Mouse (Mus musculus): ENCODE results near the gene Ubac2. TPM values are rescaled to one million over a fixed set of nuclear protein-coding genes. Genes with fewer than 3 reads are reported as not detected.
"Not testable (repeated sequence)": the region's sequence is repeated elsewhere in the genome, so short reads cannot be mapped to it uniquely, and the experiment has no call there.

Ubac2 gene
- total and polyA plus RNA-seq, 3 experiments, result 25.0 to 50.8 (median 37.2) TPM

DNA sequence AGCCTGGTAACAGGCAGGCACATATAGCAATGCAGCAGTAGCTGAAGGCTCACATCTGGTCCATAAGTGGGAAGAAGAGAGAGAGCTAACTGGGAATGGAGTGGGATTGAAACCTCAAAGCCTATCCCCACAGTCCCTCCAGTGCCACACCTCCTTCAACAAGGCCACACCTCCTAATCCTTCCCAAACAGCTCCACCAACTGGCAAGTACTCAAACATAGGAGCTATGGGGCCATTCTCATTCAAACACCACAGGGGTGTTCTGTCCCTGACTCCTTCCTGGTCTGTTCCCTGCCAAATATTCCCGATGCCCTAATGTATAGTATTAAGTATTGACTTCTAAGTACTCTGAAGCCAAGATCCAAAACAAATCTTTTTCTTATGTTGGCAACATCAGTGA, 27.2 kb upstream of the Ubac2 start:
- Histone ChIP-seq H3K27me3 (ENCODE audit: insufficient read depth, low read length) (peaks cover 8% of the 10 kb centered on the region; the same call in 1 of the 2 replicates), H3K9me3 (replicated peaks) (peaks cover 3% of the 10 kb centered on the region), H3K4me1 (ENCODE audit: insufficient read depth, low read depth, low read length) (no peaks in the 10 kb centered on the region), H3K4me3 (ENCODE audit: low read depth, low read length) (no peak overlapping the region), H3K36me3 (replicated peaks) (no peaks in the 10 kb centered on the region)
- ATAC-seq (ENCODE audit: extremely low read depth, insufficient number of reproducible peaks, low FRiP score, poor library complexity, severe bottlenecking) (no peak), DNase-seq (ENCODE audit: low spot score) (no peak)
- TF ChIP-seq CTCF (IDR thresholded peaks at IDR 0.05; ENCODE audit: low read depth, low read length), result no peak
- TF ChIP-seq POLR2AphosphoS5 (IDR thresholded peaks at IDR 0.05; ENCODE audit: insufficient replicate concordance, low read depth, low read length), result no peak
- TF ChIP-seq GATA2 (IDR thresholded peaks at IDR 0.05; ENCODE audit: borderline replicate concordance, low read depth, low read length), result no peak
- no peak for TF ChIP-seq TAL1 (conservative IDR thresholded peaks at IDR 0.05; ENCODE audit: low read depth, low read length)
- no peak for TF ChIP-seq GATA1 (IDR thresholded peaks at IDR 0.05; ENCODE audit: borderline replicate concordance, low read length)

- Histone ChIP-seq H3K36me3 (replicated peaks) (no peaks in the 10 kb centered on the region), H3K27me3 (ENCODE audit: insufficient read depth, low read length) (peaks cover 8% of the 10 kb centered on the region; the same call in 1 of the 2 replicates), H3K4me1 (ENCODE audit: insufficient read depth, low read depth, low read length) (no peaks in the 10 kb centered on the region), H3K9me3 (replicated peaks) (peaks cover 3% of the 10 kb centered on the region), H3K4me3 (ENCODE audit: low read depth, low read length) (no peak overlapping the region)
- TF ChIP-seq TAL1 (conservative IDR thresholded peaks at IDR 0.05; ENCODE audit: low read depth, low read length), result no peak
- TF ChIP-seq GATA1 (IDR thresholded peaks at IDR 0.05; ENCODE audit: borderline replicate concordance, low read length), result no peak
- TF ChIP-seq POLR2AphosphoS5 (IDR thresholded peaks at IDR 0.05; ENCODE audit: insufficient replicate concordance, low read depth, low read length), result no peak
- TF ChIP-seq GATA2 (IDR thresholded peaks at IDR 0.05; ENCODE audit: borderline replicate concordance, low read depth, low read length), result no peak
- TF ChIP-seq CTCF (IDR thresholded peaks at IDR 0.05; ENCODE audit: low read depth, low read length), result no peak
- ATAC-seq (ENCODE audit: extremely low read depth, insufficient number of reproducible peaks, low FRiP score, poor library complexity, severe bottlenecking), result no peak
- no peak for DNase-seq (ENCODE audit: low spot score)
Measured at GRCm38 (mm10) chr14:121852531-121852930, 25.9 kb upstream of the Ubac2 start.

DNA sequence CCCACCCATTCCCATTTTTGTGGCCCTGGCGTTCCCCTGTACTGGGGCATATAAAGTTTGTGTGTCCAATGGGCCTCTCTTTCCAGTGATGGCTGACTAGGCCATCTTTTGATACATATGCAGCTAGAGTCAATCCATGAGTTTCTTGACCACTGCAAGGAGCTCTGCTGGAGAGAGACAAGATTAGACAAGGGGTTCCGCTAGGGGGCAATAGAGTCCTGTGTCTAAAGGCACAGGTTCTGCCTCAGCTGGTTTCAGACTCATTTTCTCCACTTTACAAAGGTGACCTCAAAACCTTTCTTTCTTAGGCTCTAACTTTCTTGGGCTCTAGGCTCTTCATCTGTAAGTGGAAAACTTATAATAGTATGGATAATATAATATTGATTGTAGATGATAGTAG, 13.3 kb upstream of the Ubac2 start:
- H3K36me3 ChIP-seq (replicated peaks); H3K4me1 ChIP-seq (ENCODE audit: insufficient read depth, low read depth, low read length); H3K9me3 ChIP-seq (replicated peaks); H3K4me3 ChIP-seq (ENCODE audit: low read depth, low read length): not testable (repeated sequence)
- DNase-seq (ENCODE audit: low spot score) (peak; percentile 76), ATAC-seq (ENCODE audit: extremely low read depth, insufficient number of reproducible peaks, low FRiP score, poor library complexity, severe bottlenecking) (peak; percentile 69)
- peaks cover 22% of the 10 kb centered on the region for H3K27me3 ChIP-seq (ENCODE audit: insufficient read depth, low read length)
- peak; percentile 78 for TF ChIP-seq CTCF (IDR thresholded peaks at IDR 0.05; ENCODE audit: low read depth, low read length)

DNA sequence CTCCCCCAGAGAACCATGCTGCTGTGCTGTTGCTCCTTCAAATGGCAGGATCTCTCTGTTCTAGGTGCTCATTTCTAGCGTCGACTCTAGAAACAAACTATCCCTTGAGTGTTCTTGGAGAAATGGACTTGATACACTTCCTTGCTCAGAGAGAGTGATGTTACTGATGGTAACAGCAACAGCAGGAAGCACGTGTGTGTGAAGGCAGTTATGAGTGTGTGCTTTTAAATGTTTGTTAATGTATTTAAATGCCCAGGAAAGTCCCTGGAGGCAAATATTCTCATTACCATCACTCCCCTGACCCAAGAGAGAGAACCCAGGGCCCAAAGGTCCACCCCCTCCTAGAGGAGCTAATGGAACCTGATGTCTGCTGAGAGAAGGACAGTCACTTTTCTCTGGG, 11.8 kb upstream of the Ubac2 start:
- Histone ChIP-seq H3K9me3 (replicated peaks) (no peaks in the 10 kb centered on the region), H3K36me3 (replicated peaks) (no peaks in the 10 kb centered on the region), H3K27me3 (ENCODE audit: insufficient read depth, low read length) (peaks cover 28% of the 10 kb centered on the region), H3K4me3 (ENCODE audit: low read depth, low read length) (no peak overlapping the region), H3K4me1 (ENCODE audit: insufficient read depth, low read depth, low read length) (peaks cover 5% of the 10 kb centered on the region; the same call in 1 of the 2 replicates)
- TF ChIP-seq TAL1 (conservative IDR thresholded peaks at IDR 0.05; ENCODE audit: low read depth, low read length) (no peak), CTCF (IDR thresholded peaks at IDR 0.05; ENCODE audit: low read depth, low read length) (no peak), GATA1 (IDR thresholded peaks at IDR 0.05; ENCODE audit: borderline replicate concordance, low read length) (no peak), POLR2AphosphoS5 (IDR thresholded peaks at IDR 0.05; ENCODE audit: insufficient replicate concordance, low read depth, low read length) (no peak), GATA2 (IDR thresholded peaks at IDR 0.05; ENCODE audit: borderline replicate concordance, low read depth, low read length) (no peak)
- ATAC-seq (ENCODE audit: extremely low read depth, insufficient number of reproducible peaks, low FRiP score, poor library complexity, severe bottlenecking) (no peak), DNase-seq (ENCODE audit: low spot score) (no peak)

GRCm38 (mm10) chr14:121869111-121869510, 9.3 kb upstream of the Ubac2 start:
- ATAC-seq (ENCODE audit: extremely low read depth, insufficient number of reproducible peaks, low FRiP score, poor library complexity, severe bottlenecking), result no peak
- no peak overlapping the region for H3K4me3 ChIP-seq (ENCODE audit: low read depth, low read length)
- peaks cover 5% of the 10 kb centered on the region; the same call in 1 of the 2 replicates for H3K4me1 ChIP-seq (ENCODE audit: insufficient read depth, low read depth, low read length)
- no peak for DNase-seq (ENCODE audit: low spot score)
- TF ChIP-seq GATA1 (IDR thresholded peaks at IDR 0.05; ENCODE audit: borderline replicate concordance, low read length) (no peak), TAL1 (conservative IDR thresholded peaks at IDR 0.05; ENCODE audit: low read depth, low read length) (no peak), POLR2AphosphoS5 (IDR thresholded peaks at IDR 0.05; ENCODE audit: insufficient replicate concordance, low read depth, low read length) (no peak), CTCF (IDR thresholded peaks at IDR 0.05; ENCODE audit: low read depth, low read length) (no peak), GATA2 (IDR thresholded peaks at IDR 0.05; ENCODE audit: borderline replicate concordance, low read depth, low read length) (no peak)
- H3K9me3 ChIP-seq (replicated peaks), result no peaks in the 10 kb centered on the region
- H3K36me3 ChIP-seq (replicated peaks), result no peaks in the 10 kb centered on the region
- H3K27me3 ChIP-seq (ENCODE audit: insufficient read depth, low read length), result peaks cover 32% of the 10 kb centered on the region

DNA sequence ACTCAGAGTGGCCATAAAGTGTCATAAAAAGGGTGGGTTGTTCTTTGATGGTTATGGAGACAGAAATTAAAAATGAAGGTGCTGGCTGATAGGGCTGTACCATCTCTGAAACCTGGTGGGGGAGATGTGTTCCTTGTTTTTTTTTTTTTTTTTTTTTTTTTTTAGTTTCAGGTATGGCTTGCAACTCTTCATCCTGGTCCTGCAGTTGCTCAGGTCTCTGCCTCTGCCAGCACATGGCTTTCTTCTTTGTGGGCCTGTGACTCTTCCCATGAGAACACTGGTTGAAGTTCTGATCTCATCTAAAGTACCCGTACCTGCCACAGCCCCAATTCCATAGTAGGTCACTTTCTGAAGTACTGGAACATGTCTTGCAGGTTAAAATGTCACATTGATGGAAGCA, 5.7 kb upstream of the Ubac2 start:
- no peak for TF ChIP-seq GATA2 (IDR thresholded peaks at IDR 0.05; ENCODE audit: borderline replicate concordance, low read depth, low read length)
- TF ChIP-seq TAL1 (conservative IDR thresholded peaks at IDR 0.05; ENCODE audit: low read depth, low read length), result no peak
- TF ChIP-seq POLR2AphosphoS5 (IDR thresholded peaks at IDR 0.05; ENCODE audit: insufficient replicate concordance, low read depth, low read length), result no peak
- no peak for TF ChIP-seq CTCF (IDR thresholded peaks at IDR 0.05; ENCODE audit: low read depth, low read length)
- TF ChIP-seq GATA1 (IDR thresholded peaks at IDR 0.05; ENCODE audit: borderline replicate concordance, low read length), result no peak
- H3K4me3 ChIP-seq (ENCODE audit: low read depth, low read length), result no peak overlapping the region
- no peaks in the 10 kb centered on the region for H3K36me3 ChIP-seq (replicated peaks)
- DNase-seq (ENCODE audit: low spot score) (no peak), ATAC-seq (ENCODE audit: extremely low read depth, insufficient number of reproducible peaks, low FRiP score, poor library complexity, severe bottlenecking) (no peak)
- H3K4me1 ChIP-seq (ENCODE audit: insufficient read depth, low read depth, low read length), result peaks cover 7% of the 10 kb centered on the region; the same call in 1 of the 2 replicates
- H3K9me3 ChIP-seq (replicated peaks), result no peaks in the 10 kb centered on the region
- peaks cover 30% of the 10 kb centered on the region for H3K27me3 ChIP-seq (ENCODE audit: insufficient read depth, low read length)

DNA sequence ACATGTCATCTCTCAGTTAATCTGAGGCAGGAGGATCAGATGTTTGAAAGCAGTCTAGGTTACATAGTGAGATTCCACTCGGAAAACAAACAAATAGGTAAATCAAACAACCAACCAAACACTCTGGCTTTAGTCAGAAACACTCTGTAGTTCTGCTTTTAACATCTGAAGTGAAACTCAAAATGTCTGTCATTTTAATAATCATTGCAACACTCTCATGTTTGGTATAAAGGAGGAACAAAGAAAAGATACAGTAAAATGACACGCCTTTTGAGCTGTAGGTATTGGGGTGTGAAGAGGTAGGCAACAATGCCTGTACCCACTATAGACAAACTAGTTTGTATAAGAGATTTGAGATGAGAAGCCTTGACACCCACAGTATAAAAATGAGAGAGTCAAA, 5.2 kb upstream of the Ubac2 start:
- H3K4me1 ChIP-seq (ENCODE audit: insufficient read depth, low read depth, low read length), result peaks cover 7% of the 10 kb centered on the region; the same call in 1 of the 2 replicates
- no peak for ATAC-seq (ENCODE audit: extremely low read depth, insufficient number of reproducible peaks, low FRiP score, poor library complexity, severe bottlenecking)

More for the DNA sequence above, 5.2 kb upstream of the Ubac2 start:
- no peak for TF ChIP-seq CTCF (IDR thresholded peaks at IDR 0.05; ENCODE audit: low read depth, low read length)
- TF ChIP-seq GATA1 (IDR thresholded peaks at IDR 0.05; ENCODE audit: borderline replicate concordance, low read length), result no peak
- TF ChIP-seq GATA2 (IDR thresholded peaks at IDR 0.05; ENCODE audit: borderline replicate concordance, low read depth, low read length), result no peak
- TF ChIP-seq TAL1 (conservative IDR thresholded peaks at IDR 0.05; ENCODE audit: low read depth, low read length), result no peak
- TF ChIP-seq POLR2AphosphoS5 (IDR thresholded peaks at IDR 0.05; ENCODE audit: insufficient replicate concordance, low read depth, low read length), result no peak
- Histone ChIP-seq H3K9me3 (replicated peaks) (no peaks in the 10 kb centered on the region), H3K27me3 (ENCODE audit: insufficient read depth, low read length) (peaks cover 28% of the 10 kb centered on the region), H3K36me3 (replicated peaks) (no peaks in the 10 kb centered on the region), H3K4me3 (ENCODE audit: low read depth, low read length) (no peak overlapping the region)
- DNase-seq (ENCODE audit: low spot score), result no peak
